Mouse (Mus musculus) bone marrow, adult 2 months (tissue): Measurements from ENCODE around the gene Bid.

ENCODE experiments used
- CTCF ChIP-seq: fragments of 200-500 bp; IDR thresholded peaks from 2 replicates; pipeline ENCODE4 v1.5.1; 2011; ENCODE audit warnings: low read length, control low read depth; ENCODE audit not compliant: control insufficient read depth, insufficient read depth
- POLR2A ChIP-seq: fragments of 200-500 bp; IDR thresholded peaks from 2 replicates; pipeline ENCODE4 v1.6.1; 2011; ENCODE audit warnings: low read depth, mild to moderate bottlenecking, control low read depth, low read length, borderline replicate concordance; ENCODE audit not compliant: control insufficient read depth

DNA sequence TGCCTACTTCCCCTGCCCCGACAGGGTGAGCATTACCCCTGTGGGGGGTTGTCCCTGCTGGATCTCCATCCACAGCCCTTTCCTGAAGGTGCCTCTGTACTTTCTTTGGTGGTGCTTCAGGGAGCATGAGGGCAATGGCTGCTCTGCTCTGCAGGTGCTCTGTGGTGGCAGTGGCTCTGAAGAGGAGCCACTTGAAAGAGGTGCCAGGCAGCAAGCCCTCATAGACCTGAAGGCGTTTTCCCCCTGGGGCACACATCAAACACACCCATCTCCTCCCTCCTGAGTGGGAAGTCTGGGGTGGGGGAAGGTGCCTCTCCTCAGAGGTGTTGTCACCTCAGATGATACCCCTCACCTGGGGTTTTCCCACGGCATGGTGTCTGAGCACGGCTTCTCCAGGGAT lies 17.5 kb upstream of the Bid start:
- no peak for TF ChIP-seq POLR2A
- no peak for TF ChIP-seq CTCF
